In the genomic region with DNA sequence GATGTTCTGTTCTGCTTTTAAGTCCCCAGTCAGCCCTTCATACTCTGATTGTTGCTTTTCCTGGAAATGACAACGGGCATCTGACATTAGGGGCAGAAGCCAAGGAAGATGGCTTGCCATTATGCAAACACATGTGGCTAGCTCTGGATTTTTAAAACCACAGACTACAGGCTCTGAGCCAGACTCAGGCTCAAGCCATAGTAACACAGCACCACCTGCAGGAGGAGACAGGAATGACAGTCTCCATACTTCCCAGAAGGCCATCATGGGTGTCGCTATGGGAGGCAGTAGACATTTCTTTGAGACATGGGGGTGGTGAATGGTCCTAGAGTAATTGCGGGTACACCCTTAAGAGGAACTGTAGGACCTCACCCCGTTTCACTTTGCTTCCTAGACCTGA, we compare ENCODE assay signal across 8 mouse cellular contexts.
DNase-seq lines count a peak whose midpoint lies in the region; ATAC-seq and TF ChIP-seq lines count a peak whose summit lies in the region.

No protein-coding gene starts in this region.

- H3K27ac ChIP-seq in embryonic facial prominence, embryonic 11.5 days (replicated peaks; ENCODE audit: low read depth, low read length), result no peak overlapping the region

- no peaks in the 10 kb centered on the region for H3K9me3 ChIP-seq in G1E (replicated peaks)
- H3K9me3 ChIP-seq in embryonic facial prominence, embryonic 11.5 days (replicated peaks; ENCODE audit: control insufficient read depth, low read length), result no peaks in the 10 kb centered on the region

- intact Hi-C loops in heart, postnatal 10 days (cut with DNase I), result loop anchor here (2.0 kb wide), 1 partner anchor 42 kb away; no protein-coding TSS in a partner anchor

- H3K9ac ChIP-seq in embryonic facial prominence, embryonic 11.5 days (replicated peaks; ENCODE audit: low read length), result no peak overlapping the region

- H3K4me2 ChIP-seq in embryonic facial prominence, embryonic 11.5 days (ENCODE audit: low read depth, low read length), result no peak overlapping the region

- ATAC-seq in G1E (ENCODE audit: extremely low read depth, insufficient number of reproducible peaks, low FRiP score, poor library complexity, severe bottlenecking), result peak; percentile 28
- ATAC-seq in embryonic facial prominence, embryonic 11.5 days (replicated peaks; ENCODE audit: insufficient number of reproducible peaks, low FRiP score, low TSS enrichment, low read depth), result peak; percentile 34; the same call in 1 of the 2 replicates
- ATAC-seq in megakaryocyte, adult 5-6 weeks (ENCODE audit: poor library complexity, severe bottlenecking), result peak; percentile 84
- ATAC-seq in monocyte, adult 5-6 weeks (replicated peaks; ENCODE audit: insufficient number of reproducible peaks, low FRiP score, low TSS enrichment, poor library complexity, severe bottlenecking), result no peak

- no peak overlapping the region for H3K4me3 ChIP-seq in G1E (ENCODE audit: low read depth, low read length)
- no peak overlapping the region for H3K4me3 ChIP-seq in embryonic facial prominence, embryonic 11.5 days (ENCODE audit: low read depth, low read length)

- no peaks in the 10 kb centered on the region for H3K27me3 ChIP-seq in G1E (ENCODE audit: insufficient read depth, low read length)
- no peaks in the 10 kb centered on the region for H3K27me3 ChIP-seq in embryonic facial prominence, embryonic 11.5 days (ENCODE audit: control insufficient read depth, insufficient read depth, low read length)

- WGBS in embryonic facial prominence, embryonic 11.5 days, result 69% methylated on average over 4 of the region's 4 CpGs

- no peaks in the 10 kb centered on the region for H3K4me1 ChIP-seq in G1E (ENCODE audit: insufficient read depth, low read depth, low read length)
- no peaks in the 10 kb centered on the region for H3K4me1 ChIP-seq in embryonic facial prominence, embryonic 11.5 days (ENCODE audit: control insufficient read depth, insufficient read depth, low read length)

- peak; percentile 84 for TF ChIP-seq CTCF in G1E (IDR thresholded peaks at IDR 0.05; ENCODE audit: low read depth, low read length)

- H3K36me3 ChIP-seq in G1E (replicated peaks), result peaks cover 75% of the 10 kb centered on the region
- no peaks in the 10 kb centered on the region; the same call in 1 of the 2 replicates for H3K36me3 ChIP-seq in embryonic facial prominence, embryonic 11.5 days (replicated peaks; ENCODE audit: control insufficient read depth, insufficient read depth, low read depth, low read length)

- no peak for DNase-seq in G1E (ENCODE audit: low spot score)
- DNase-seq in adrenal gland, postnatal 36 days, result peak; percentile 80 to 83
- peak; percentile 60 for DNase-seq in embryonic facial prominence, embryonic 11.5 days (ENCODE audit: low spot score)
- DNase-seq in heart, postnatal 10 days, result peak; percentile 67 to 81
- peak; percentile 76 to 90 for DNase-seq in layer of hippocampus, postnatal 25 days (ENCODE audit: extremely low spot score in 1 of 2, low spot score in 1 of 2)
- DNase-seq in right cerebral cortex, postnatal 14 days, result peak; percentile 83
